Mouse (Mus musculus): Measurements from ENCODE around the gene Pip4k2b.
"Not testable (repeated sequence)": the region's sequence is repeated elsewhere in the genome, so short reads cannot be mapped to it uniquely, and the experiment has no call there.

The Pip4k2b gene

GRCm38 (mm10) chr11:97744063-97744717, at the start of gene Pip4k2b:
TSS of gene Pip4k2b (minus strand) at chr11:97744704.
- no peak for DNase-seq (ENCODE audit: low spot score)

GRCm38 (mm10) chr11:97793165-97793564, 48.7 kb upstream of the Pip4k2b start:
- no peak for DNase-seq (ENCODE audit: low spot score)

DNA sequence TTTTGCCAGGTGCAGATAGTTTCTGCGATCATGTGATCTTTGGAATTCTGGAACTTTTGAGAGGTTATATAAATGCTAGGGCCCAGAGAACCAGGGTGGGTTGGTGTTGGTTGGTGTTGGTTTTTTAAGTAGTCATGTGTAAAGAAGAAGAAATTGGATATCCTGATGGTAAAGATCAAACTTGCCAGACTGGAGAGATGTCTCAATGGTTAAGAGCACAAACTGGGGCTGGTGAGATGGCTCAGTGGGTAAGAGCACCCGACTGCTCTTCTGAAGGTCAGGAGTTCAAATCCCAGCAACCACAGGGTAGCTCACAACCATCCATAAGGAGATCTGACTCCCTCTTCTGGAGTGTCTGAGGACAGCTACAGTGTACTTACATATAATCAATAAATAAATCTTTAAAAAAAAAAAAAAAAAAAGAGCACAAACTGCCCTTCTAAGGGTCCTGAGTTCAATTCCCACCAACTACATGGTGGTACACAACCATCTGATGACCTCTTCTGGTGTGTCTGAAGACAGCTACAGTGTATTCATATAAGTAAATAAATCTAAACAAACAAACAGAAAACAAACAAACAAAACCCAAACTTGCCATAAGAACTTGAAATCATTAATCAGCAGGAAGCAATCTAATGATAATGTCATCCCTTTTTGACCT, 46.4 kb upstream of the Pip4k2b start:
- DNase-seq (ENCODE audit: low spot score) = not testable (repeated sequence)

DNA sequence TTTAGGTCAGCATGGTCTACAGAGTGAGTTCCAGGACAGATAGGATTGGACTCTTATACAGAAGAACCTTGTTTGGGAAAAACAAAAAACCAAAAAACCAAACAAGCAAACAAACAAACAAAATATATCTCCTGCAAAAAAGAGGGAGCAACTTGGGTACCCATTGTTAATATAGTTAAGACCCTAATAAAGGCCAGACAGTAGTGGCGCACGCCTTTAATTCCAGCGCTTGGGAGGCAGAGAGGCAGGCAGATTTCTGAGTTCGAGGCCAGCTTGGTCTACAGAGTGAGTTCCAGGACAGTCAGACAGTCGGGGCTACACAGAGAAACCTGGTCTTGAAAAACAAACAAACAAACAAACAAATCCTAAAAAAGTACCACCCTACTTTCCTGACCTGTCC, 45.2 kb upstream of the Pip4k2b start:
- no peak for DNase-seq (ENCODE audit: low spot score)

DNA sequence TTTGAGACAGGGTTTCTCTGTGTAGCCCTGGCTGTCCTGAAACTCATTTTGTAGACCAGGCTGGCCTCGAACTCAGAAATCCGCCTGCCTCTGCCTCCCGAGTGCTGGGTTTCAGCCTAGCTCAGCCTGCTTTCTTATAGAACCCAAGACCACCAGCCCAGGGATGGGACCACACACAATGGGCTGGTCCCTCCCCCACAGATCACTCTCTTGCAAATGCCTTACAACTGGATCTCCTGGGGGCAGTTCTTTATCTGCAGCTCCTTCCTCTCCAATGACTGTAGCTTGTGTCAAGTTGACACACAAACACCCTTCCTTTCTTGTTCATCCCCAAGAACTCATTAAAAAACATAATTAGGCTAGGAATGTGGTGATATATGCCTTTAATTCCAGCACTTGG, 43.5 kb upstream of the Pip4k2b start:
- no peak for DNase-seq (ENCODE audit: low spot score)

GRCm38 (mm10) chr11:97782564-97782895, 38.0 kb upstream of the Pip4k2b start:
- DNase-seq (ENCODE audit: low spot score) = no peak

DNA sequence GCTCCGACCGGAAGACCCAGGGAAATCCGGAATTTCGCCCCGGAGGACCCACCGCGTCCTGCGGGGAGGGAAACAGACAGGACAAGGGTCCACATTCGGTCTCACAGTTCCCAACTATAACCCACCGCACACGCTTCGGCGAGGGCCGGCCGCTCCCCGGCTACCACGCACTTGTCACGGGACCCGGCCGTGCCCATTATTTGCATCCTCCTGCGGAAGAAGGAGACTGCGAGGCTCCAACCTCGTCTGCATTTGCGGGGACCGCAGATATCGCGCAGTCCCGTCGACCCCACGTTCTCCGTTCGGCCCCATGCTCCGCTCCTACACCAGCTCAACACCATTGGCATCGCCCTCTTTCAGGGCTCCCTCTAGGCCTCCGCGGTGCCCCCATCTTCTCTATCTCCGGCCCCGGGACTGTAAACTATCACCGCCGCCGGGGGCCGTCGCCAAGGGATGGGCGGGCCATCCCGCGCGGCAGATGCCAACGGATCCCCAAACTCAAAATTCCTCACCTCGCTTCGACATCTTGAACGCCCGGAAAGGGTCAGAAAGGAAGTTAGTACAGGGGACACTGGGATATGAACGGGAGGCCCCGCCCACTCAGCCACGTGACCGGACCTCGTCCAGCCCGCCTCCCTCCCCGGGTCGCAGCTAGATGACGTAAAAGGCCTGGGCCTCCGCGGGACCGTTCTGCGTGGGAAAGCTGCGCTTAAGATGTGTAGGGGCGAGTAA, 37.5 kb upstream of the Pip4k2b start, which contains the start of gene Rpl23:
Gene Rpl23, minus strand, starts transcription at position 606 of the 732 bp plus-strand sequence.
- DNase-seq (ENCODE audit: low spot score) = peak; percentile 98

DNA sequence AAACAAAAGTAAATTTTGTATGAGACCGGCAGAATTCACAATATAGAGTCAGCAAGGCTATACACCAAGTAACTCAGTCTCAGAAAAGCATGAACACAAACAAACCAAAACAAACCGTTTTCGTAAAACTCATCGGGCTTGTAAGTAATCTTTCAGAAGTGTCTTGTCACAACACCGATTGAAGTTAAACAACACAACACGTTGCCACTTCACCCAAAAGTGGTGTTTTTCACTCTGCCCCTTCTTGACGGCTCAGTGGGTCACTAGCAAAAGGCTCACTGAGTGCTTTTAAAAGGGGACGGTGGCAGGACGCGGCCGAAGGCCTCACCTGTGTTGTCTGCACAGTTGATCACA, 37.0 kb upstream of the Pip4k2b start:
- DNase-seq (ENCODE audit: low spot score) = no peak

GRCm38 (mm10) chr11:97779968-97780701, 35.6 kb upstream of the Pip4k2b start:
- DNase-seq (ENCODE audit: low spot score) = no peak

GRCm38 (mm10) chr11:97778918-97779317, 34.4 kb upstream of the Pip4k2b start:
- no peak for DNase-seq (ENCODE audit: low spot score)

GRCm38 (mm10) chr11:97777129-97777529, 32.6 kb upstream of the Pip4k2b start:
- no peak for DNase-seq (ENCODE audit: low spot score)

- DNase-seq (ENCODE audit: low spot score) = no peak
Measured at GRCm38 (mm10) chr11:97776497-97777128, 32.1 kb upstream of the Pip4k2b start.

GRCm38 (mm10) chr11:97775808-97776496, 31.4 kb upstream of the Pip4k2b start, which contains the start of gene 1700001P01Rik:
TSS of gene 1700001P01Rik (minus strand) at chr11:97775918.
- no peak for DNase-seq (ENCODE audit: low spot score)

GRCm38 (mm10) chr11:97775186-97775585, 30.7 kb upstream of the Pip4k2b start:
- no peak for DNase-seq (ENCODE audit: low spot score)

GRCm38 (mm10) chr11:97771410-97771809, 26.9 kb upstream of the Pip4k2b start:
- no peak for DNase-seq (ENCODE audit: low spot score)

DNA sequence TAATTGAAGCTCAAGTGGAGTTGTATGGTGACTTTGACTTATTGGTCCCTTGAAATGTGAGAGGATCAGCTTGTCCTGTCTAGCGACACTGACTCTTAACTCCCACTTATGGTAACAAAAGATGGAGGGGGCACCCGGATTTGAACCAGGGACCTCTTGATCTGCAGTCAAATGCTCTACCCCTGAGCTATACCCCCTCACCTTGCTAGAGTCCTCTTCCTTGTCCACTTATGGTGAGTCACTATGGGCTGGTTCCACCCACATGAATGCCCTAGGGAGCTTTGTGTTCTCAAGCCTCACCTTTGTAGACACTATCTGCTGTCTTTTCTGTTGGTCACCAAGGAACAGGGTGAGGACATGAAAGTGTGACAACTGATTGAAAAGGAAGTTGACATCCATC, 25.2 kb upstream of the Pip4k2b start:
- DNase-seq (ENCODE audit: low spot score) = no peak

- DNase-seq (ENCODE audit: low spot score) = peak; percentile 90
Measured at GRCm38 (mm10) chr11:97766154-97766881, 21.8 kb upstream of the Pip4k2b start, which contains the start of gene Cwc25. TSS of gene Cwc25 (minus strand) at chr11:97766556.

GRCm38 (mm10) chr11:97761638-97762037, 17.1 kb upstream of the Pip4k2b start:
- DNase-seq (ENCODE audit: low spot score) = no peak

- DNase-seq (ENCODE audit: low spot score) = no peak
Measured at GRCm38 (mm10) chr11:97758942-97759341, 14.4 kb upstream of the Pip4k2b start.

GRCm38 (mm10) chr11:97758125-97758524, 13.6 kb upstream of the Pip4k2b start:
- DNase-seq (ENCODE audit: low spot score) = no peak

GRCm38 (mm10) chr11:97753277-97753676, 8.8 kb upstream of the Pip4k2b start:
- DNase-seq (ENCODE audit: low spot score) = no peak

Measured in spleen, adult 12 weeks (tissue).